13 mouse cellular contexts compared by ENCODE assay signal in the genomic region with DNA sequence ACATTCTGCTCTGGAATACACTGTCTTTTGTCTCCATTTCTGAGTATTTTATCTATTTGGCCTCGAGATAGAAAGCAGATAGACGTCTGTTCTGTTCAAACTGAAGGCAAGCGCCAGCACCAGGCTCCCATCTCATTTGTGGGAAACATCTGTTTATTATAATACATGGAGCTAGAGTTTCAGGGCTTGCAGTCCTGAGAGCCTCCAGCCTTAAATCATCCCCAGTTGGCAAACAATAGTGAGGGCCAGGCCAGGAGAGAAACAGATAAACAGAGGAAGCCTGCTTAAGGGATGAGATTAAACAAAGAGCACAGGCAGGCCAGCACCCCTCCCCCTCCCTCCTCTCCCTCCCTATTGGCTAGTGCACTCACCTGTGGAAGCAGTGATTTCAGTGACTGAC.
A peak's percentile ranks its signal among the peaks of the same experiment; 100 is the strongest.
DNase-seq lines count a peak whose midpoint lies in the region; ATAC-seq and TF ChIP-seq lines count a peak whose summit lies in the region.
"Had no signal": no experiment of that assay in that cellular context is flagged by ENCODE, and none has a peak within 500 bp of the region (broad histone marks: within the 10 kb centered on the region; RNA-seq: fewer than 3 reads in every experiment).

No protein-coding gene starts in this region.

- no peak overlapping the region for H3K4me2 ChIP-seq in intestine, embryonic 14.5 days (ENCODE audit: low read length)
- no peak overlapping the region for H3K4me2 ChIP-seq in intestine, postnatal 0 days (replicated peaks; ENCODE audit: low read depth)
- no peak overlapping the region for H3K4me2 ChIP-seq in midbrain, embryonic 12.5 days (replicated peaks)
- H3K4me2 ChIP-seq: liver, embryonic 15.5 days had no signal

- no peaks in the 10 kb centered on the region for H3K27me3 ChIP-seq in intestine, embryonic 14.5 days (replicated peaks; ENCODE audit: control insufficient read depth, insufficient read depth, low read length)
- no peaks in the 10 kb centered on the region for H3K27me3 ChIP-seq in intestine, postnatal 0 days (replicated peaks; ENCODE audit: control insufficient read depth, insufficient read depth, low read length)
- no peaks in the 10 kb centered on the region for H3K27me3 ChIP-seq in embryonic facial prominence, embryonic 10.5 days (replicated peaks; ENCODE audit: low read depth, poor library complexity, severe bottlenecking)
- H3K27me3 ChIP-seq in midbrain, embryonic 12.5 days = no peaks in the 10 kb centered on the region
- H3K27me3 ChIP-seq: liver, embryonic 15.5 days had no signal

- H3K27ac ChIP-seq in intestine, embryonic 14.5 days (ENCODE audit: low read depth) = no peak overlapping the region
- no peak overlapping the region for H3K27ac ChIP-seq in intestine, postnatal 0 days (ENCODE audit: low read depth, low read length)
- H3K27ac ChIP-seq in embryonic facial prominence, embryonic 10.5 days (replicated peaks) = peak overlapping the region; percentile 59; the same call in 1 of the 2 replicates
- H3K27ac ChIP-seq in midbrain, embryonic 12.5 days (replicated peaks) = peak overlapping the region; percentile 40; the same call in 1 of the 2 replicates
- H3K27ac ChIP-seq: liver, embryonic 15.5 days had no signal

- DNase-seq in intestine, embryonic 14.5 days (ENCODE audit: low spot score) = no peak
- DNase-seq in NIH3T3 (ENCODE audit: low read depth) = peak; percentile 79
- peak; percentile 50 for DNase-seq in embryonic facial prominence, embryonic 10.5 days (ENCODE audit: low spot score)
- DNase-seq in frontal cortex, postnatal 25 days (ENCODE audit: low spot score in 2 of 2) = no peak
- no peak for DNase-seq in cerebellum, postnatal 10 days
- no peak for DNase-seq in thymus, postnatal 14 days
- DNase-seq: cerebellum, adult 11 months; right cerebral cortex, postnatal 4 days; thymus, postnatal 4 days had no signal

- no peak overlapping the region for H3K9ac ChIP-seq in intestine, embryonic 14.5 days (ENCODE audit: low read length)
- H3K9ac ChIP-seq in intestine, postnatal 0 days (ENCODE audit: low read depth, low read length) = no peak overlapping the region
- H3K9ac ChIP-seq in midbrain, embryonic 12.5 days (replicated peaks) = no peak overlapping the region
- H3K9ac ChIP-seq: liver, embryonic 15.5 days had no signal

- H3K4me3 ChIP-seq in intestine, embryonic 14.5 days (ENCODE audit: low read depth, low read length) = no peak overlapping the region
- no peak overlapping the region for H3K4me3 ChIP-seq in intestine, postnatal 0 days (ENCODE audit: low read depth, low read length)
- no peak overlapping the region for H3K4me3 ChIP-seq in embryonic facial prominence, embryonic 10.5 days
- no peak overlapping the region for H3K4me3 ChIP-seq in midbrain, embryonic 12.5 days
- H3K4me3 ChIP-seq: erythroblast, embryonic 14.5 days; liver, embryonic 15.5 days had no signal

- no peaks in the 10 kb centered on the region for H3K4me1 ChIP-seq in intestine, embryonic 14.5 days (replicated peaks; ENCODE audit: control insufficient read depth, insufficient read depth, low read length)
- no peaks in the 10 kb centered on the region for H3K4me1 ChIP-seq in intestine, postnatal 0 days (replicated peaks; ENCODE audit: control insufficient read depth, insufficient read depth, low read length)
- peaks cover 29% of the 10 kb centered on the region for H3K4me1 ChIP-seq in embryonic facial prominence, embryonic 10.5 days
- H3K4me1 ChIP-seq in midbrain, embryonic 12.5 days = peaks cover 16% of the 10 kb centered on the region; the same call in 1 of the 2 replicates
- H3K4me1 ChIP-seq: liver, embryonic 15.5 days had no signal

- no peaks in the 10 kb centered on the region for H3K9me3 ChIP-seq in intestine, embryonic 14.5 days (ENCODE audit: control insufficient read depth, low read length)
- no peaks in the 10 kb centered on the region for H3K9me3 ChIP-seq in intestine, postnatal 0 days (ENCODE audit: control insufficient read depth)
- H3K9me3 ChIP-seq in embryonic facial prominence, embryonic 10.5 days = no peaks in the 10 kb centered on the region
- no peaks in the 10 kb centered on the region for H3K9me3 ChIP-seq in midbrain, embryonic 12.5 days
- H3K9me3 ChIP-seq: liver, embryonic 15.5 days had no signal

- WGBS in intestine, embryonic 14.5 days = 9% methylated on average over 3 of the region's 3 CpGs
- WGBS in intestine, postnatal 0 days = 26% methylated on average over 3 of the region's 3 CpGs
- WGBS in embryonic facial prominence, embryonic 10.5 days = 20% methylated on average over 3 of the region's 3 CpGs
- 22% methylated on average over 3 of the region's 3 CpGs for WGBS in midbrain, embryonic 12.5 days

- no peak for TF ChIP-seq CTCF in intestine, postnatal 0 days (IDR thresholded peaks at IDR 0.05; ENCODE audit: low read depth)

- 0 out of 2 replicates have a peak, but pooled peaks have one; percentile 58 for ATAC-seq in intestine, embryonic 14.5 days (replicated peaks; ENCODE audit: low FRiP score, low TSS enrichment, low read depth)
- ATAC-seq in intestine, postnatal 0 days = no peak
- no peak for ATAC-seq in midbrain, embryonic 12.5 days (ENCODE audit: low FRiP score, low read depth)

- no peaks in the 10 kb centered on the region for H3K36me3 ChIP-seq in intestine, embryonic 14.5 days (ENCODE audit: control insufficient read depth, insufficient read depth, low read length)
- no peaks in the 10 kb centered on the region for H3K36me3 ChIP-seq in intestine, postnatal 0 days (ENCODE audit: control insufficient read depth, insufficient read depth)
- H3K36me3 ChIP-seq in embryonic facial prominence, embryonic 10.5 days (replicated peaks) = no peaks in the 10 kb centered on the region
- H3K36me3 ChIP-seq in midbrain, embryonic 12.5 days = no peaks in the 10 kb centered on the region
- H3K36me3 ChIP-seq: liver, embryonic 15.5 days had no signal

Comparison
In these comparisons a context has a peak if more than half of its experiments do, and no peak if none do; other contexts are left out.
1. DNase-seq: peak in NIH3T3 (single experiment) and embryonic facial prominence, embryonic 10.5 days (single experiment); none in intestine, embryonic 14.5 days (single experiment), frontal cortex, postnatal 25 days (0 of 2), cerebellum, postnatal 10 days (0 of 2) and thymus, postnatal 14 days (single experiment).
2. H3K27ac ChIP-seq: peak in embryonic facial prominence, embryonic 10.5 days (single experiment) and midbrain, embryonic 12.5 days (single experiment); none in intestine, embryonic 14.5 days (single experiment) and intestine, postnatal 0 days (single experiment).